Mouse (Mus musculus) layer of hippocampus, postnatal 36 days (tissue): ENCODE measurements at regions not wholly inside any gene's neighbourhood (a gene's known extent, or its start where the extent isn't known, plus 50 kb on each side); places are given as distances from the start of the nearest gene placed in this dataset.

Experiments used
- DNase-seq, 2 experiments: peaks; one replicate each; pipeline ENCODE4 v3.0.0; 2022

- no peak for DNase-seq
These were observed 153.9 kb downstream of the Katnal1 start for GRCm38 (mm10) chr5:148775232-148775631.

GRCm38 (mm10) chr5:148774446-148774845, 154.7 kb downstream of the Katnal1 start:
- no peak for DNase-seq

- no peak for DNase-seq
These were observed 159.7 kb downstream of the Katnal1 start for GRCm38 (mm10) chr5:148769452-148769851.

GRCm38 (mm10) chr5:148768346-148768745, 160.8 kb downstream of the Katnal1 start:
- no peak for DNase-seq

- DNase-seq = no peak
These were observed 163.1 kb downstream of the Katnal1 start for GRCm38 (mm10) chr5:148765993-148766392.

DNA sequence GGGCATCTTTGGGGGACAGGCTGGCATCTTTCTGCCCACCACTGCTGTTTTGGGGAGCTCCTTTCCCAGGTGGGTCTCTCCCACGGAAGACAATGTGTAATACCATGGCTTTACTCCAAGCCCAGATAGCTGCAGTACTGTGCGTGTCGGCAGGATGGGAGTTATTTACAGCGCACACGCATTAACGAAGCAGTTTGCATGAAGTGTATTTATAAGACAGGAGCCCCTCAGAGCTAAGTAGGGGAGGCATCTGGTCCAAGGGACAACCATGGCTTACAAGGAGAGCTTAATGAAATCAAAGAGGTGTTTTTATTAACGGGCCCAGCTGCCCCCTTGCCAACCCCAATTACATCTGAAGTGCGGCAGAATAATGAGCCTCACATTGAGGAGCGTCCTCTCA, 169.0 kb downstream of the Katnal1 start:
- no peak for DNase-seq

DNA sequence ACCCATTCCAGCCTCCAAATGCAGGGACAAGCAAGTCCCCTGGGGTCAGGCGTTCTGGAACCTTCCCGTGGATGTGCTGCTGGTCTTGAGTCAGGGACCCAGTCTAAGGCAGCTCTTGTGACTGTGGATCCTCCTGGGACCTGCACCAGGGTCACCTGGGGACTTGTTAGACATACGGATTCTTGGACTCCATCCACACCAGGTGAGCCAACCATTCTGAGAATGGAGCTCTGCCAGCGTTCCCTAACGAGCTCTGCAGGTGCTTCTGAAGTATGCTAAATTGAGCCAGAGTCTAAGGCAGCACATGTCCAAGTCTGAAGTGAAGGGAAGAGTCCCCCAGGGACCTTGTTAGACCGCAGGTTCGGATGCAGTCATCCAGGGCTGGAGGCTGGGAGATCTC, 170.3 kb downstream of the Katnal1 start:
- DNase-seq = no peak

GRCm38 (mm10) chr5:148757715-148758114, 171.4 kb downstream of the Katnal1 start:
- DNase-seq = no peak

GRCm38 (mm10) chr5:148757236-148757635, 171.9 kb downstream of the Katnal1 start:
- no peak for DNase-seq

GRCm38 (mm10) chr5:148756246-148756930, 172.7 kb downstream of the Katnal1 start:
- DNase-seq = no peak

DNA sequence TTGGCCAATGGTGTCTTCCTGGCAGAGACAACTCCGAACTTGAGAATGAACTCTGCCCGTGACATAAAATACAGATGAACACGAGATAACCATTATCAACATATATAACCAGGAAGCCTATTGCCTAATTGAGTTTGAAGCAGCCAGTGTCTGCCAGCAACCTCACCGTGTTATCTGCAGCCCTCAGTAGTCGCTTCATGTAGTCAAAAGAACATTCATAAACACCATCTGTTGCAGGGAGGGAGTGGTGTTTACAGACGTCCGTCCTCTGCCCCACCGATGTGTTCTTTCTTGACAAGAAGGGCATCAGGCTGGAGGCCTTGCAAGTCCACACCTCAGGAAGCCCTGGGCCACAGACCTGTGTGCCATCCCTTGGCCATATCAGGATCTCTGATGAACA, 173.3 kb downstream of the Katnal1 start:
- no peak for DNase-seq

DNA sequence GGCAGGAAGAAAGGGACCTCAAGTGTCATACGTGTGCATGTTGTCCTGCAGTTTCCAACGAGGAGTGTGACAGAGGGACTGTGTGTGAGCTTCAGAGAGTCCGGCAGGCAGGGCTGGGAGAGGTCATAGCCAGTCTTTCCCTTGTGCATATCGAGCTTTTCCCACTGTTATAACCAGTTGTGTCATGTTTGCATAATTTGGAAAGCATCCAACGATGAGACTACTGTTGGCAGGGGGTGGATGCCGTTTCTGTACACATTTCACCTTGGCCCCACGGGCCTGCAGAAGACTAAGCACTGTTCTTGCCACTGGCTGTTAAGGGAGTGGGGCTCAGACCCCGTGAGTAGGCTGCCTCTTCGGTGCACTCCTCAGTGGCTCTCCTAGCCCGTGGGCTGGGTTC, 174.2 kb downstream of the Katnal1 start:
- no peak for DNase-seq

DNA sequence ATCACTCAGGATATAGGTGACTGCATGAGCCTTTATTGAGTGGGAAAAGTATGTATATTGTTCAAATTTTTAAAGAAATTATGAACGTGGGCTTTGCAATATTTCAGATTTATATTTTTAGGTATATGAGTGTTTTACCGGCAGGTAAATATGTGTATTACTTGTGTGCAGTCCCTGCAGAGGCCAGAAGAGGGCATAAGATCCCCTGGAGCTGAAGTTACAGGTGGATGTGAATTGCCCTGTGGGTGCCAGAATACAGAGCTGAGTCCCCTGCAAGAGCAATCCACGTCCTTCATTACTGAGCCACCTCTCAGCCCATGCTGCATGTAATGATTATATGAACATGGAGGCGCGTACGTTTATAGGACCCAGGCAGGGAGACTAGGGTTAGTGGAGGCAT, 174.8 kb downstream of the Katnal1 start:
- no peak for DNase-seq

GRCm38 (mm10) chr5:148753457-148753856, 175.7 kb downstream of the Katnal1 start:
- DNase-seq = no peak

DNA sequence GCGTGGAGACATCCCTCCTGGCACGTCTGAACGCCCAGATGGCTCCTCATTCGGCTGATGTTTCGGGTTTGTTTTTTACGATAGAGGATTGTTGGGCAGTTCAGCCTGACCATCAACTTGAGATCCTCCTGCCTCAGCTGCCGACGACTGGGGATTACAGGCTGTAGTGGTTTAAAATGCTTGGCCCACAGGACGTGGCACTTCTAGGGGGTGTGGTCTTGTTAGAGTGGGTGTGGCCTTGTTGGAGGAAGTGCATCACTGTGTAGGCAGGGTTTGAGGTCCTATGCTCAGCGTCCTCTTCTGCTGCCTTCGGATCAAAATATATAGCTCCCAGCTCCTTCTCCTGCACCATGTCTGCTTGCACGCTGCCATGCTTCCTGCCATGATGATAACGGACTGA, 177.1 kb downstream of the Katnal1 start:
- no peak for DNase-seq

GRCm38 (mm10) chr5:148750002-148750734, 179.0 kb downstream of the Katnal1 start:
- DNase-seq = peak; percentile 20 to 32

DNA sequence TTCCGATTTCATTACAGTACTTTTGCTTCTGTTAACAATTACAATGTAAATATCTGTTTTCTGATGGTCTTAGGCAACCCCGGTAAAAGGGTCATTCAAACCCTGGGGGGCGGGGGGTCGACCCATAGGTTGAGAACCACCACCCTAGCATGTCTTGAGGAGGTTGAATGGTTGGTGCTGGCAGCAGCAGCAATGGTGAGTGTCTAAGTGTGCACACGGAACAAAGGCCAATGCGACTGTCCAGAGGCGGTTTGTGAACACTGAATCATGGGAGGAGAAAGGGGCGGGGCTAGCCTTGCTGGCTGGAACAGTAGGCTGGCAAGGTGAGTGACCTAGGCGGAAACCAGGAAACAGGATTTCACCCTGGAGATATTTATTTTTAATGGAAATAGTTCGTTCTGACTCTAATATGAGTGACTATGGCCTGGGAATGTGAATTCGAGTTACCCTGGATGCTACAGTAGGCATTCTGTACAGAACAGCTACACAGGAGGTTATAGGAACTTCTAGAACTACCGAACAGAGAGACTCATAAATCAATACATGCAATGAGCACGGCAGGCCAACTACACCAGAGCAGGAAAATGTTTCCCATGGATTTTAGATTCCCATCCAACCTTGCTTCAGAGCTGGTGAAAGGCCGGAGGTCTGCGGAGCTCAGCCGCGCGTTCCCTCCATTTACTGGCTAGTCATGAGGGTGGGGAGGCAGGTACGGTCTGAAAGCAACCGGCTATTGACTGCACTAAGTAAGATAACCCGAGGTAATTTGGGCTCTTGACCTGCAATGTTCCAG, 181.0 kb downstream of the Katnal1 start:
- no peak for DNase-seq

- DNase-seq = no peak
These were observed 181.6 kb downstream of the Katnal1 start for GRCm38 (mm10) chr5:148747549-148747948.

GRCm38 (mm10) chr5:148746726-148747125, 182.4 kb downstream of the Katnal1 start:
- peak in 1 of 2 experiments; percentile 25 for DNase-seq

- no peak for DNase-seq
These were observed 184.3 kb downstream of the Katnal1 start for GRCm38 (mm10) chr5:148744676-148745391.

DNA sequence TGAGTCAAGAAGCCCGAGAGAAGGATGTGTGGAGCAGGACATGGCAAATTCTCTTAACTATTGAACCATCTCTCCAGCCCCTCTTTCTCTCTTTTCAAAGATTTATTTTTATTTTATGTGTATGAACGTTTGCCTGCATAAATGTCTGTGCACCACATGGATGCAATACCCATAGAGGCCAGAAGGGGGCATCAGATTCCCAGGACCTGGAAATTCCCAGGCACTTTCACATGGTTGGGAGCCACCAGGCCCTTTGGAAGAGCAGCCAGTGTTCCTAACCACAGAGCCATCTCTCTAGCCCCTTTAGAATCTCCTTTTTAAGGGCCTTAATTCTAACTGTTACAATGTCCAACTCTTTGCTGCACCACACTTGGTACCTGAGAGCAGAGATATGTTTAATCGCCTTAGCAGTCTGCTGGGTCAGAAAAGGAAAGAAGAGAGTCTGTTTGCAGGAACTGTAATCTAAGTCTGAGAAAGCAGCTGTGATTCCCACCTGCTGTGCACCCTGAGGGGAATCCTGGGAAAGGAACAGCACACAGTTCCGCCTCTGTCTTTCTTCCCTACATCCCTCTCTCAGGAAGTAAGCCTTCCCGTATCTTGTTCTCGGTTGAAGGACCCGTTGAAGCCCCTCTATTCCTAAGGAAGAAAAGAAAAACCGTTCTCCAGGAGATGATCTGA, 186.8 kb downstream of the Katnal1 start:
- DNase-seq = no peak
